Mouse (Mus musculus) forebrain, postnatal 0 days (tissue): Measurements from ENCODE around the gene Olfr1348. TPM values are rescaled to one million over a fixed set of nuclear protein-coding genes. Genes with fewer than 3 reads are reported as not detected.
A peak's percentile ranks its signal among the peaks of the same experiment; 100 is the strongest.
"Not testable (repeated sequence)": the region's sequence is repeated elsewhere in the genome, so short reads cannot be mapped to it uniquely, and the experiment has no call there.

Experiments used
- ATAC-seq: fragments of 200-750 bp; cut with Nextera tagmentation; 2 replicates; pipeline ENCODE4 v1.8.0; 2017; ENCODE audit warnings: mild to moderate bottlenecking, moderate library complexity
- DNase-seq: peaks from one replicate; pipeline ENCODE4 v3.0.0-alpha.2; 2015
- H3K27ac ChIP-seq: fragments of 300-500 bp; sonication (generic); 2 replicates; pipeline ENCODE4 v1.5.1; 2014; ENCODE audit warnings: low read depth, mild to moderate bottlenecking, antibody characterized with exemption, low read length, moderate library complexity, mixed read lengths
- H3K27me3 ChIP-seq: fragments of 300-500 bp; sonication (generic); 2 replicates; pipeline ENCODE4 v1.6.1; 2014; ENCODE audit warnings: mild to moderate bottlenecking, low read length, mixed read lengths; ENCODE audit not compliant: insufficient read depth
- H3K36me3 ChIP-seq: fragments of 300-500 bp; sonication (generic); 2 replicates; pipeline ENCODE4 v1.6.1; 2014; ENCODE audit warnings: mild to moderate bottlenecking, moderate library complexity; ENCODE audit not compliant: insufficient read depth
- H3K4me1 ChIP-seq: fragments of 300-500 bp; sonication (generic); 2 replicates; pipeline ENCODE4 v1.6.1; 2014; ENCODE audit warnings: antibody characterized with exemption; ENCODE audit not compliant: insufficient read depth
- H3K4me2 ChIP-seq: fragments of 300-500 bp; sonication (generic); 2 replicates; pipeline ENCODE4 v1.6.1; 2014; ENCODE audit warnings: low read depth, mild to moderate bottlenecking, moderate library complexity
- H3K4me3 ChIP-seq: fragments of 300-500 bp; sonication (generic); 2 replicates; pipeline ENCODE4 v1.5.1; 2014; ENCODE audit warnings: low read depth, low read length, mixed read lengths
- H3K9ac ChIP-seq: fragments of 300-500 bp; sonication (generic); 2 replicates; pipeline ENCODE4 v1.6.1; 2014; ENCODE audit warnings: mild to moderate bottlenecking
- H3K9me3 ChIP-seq: fragments of 300-500 bp; sonication (generic); 2 replicates; pipeline ENCODE4 v1.6.1; 2016; ENCODE audit warnings: low read length
- CTCF ChIP-seq: sonication (generic); IDR thresholded peaks from 2 replicates; pipeline ENCODE4 v1.5.1; 2016; ENCODE audit warnings: antibody characterized with exemption, control low read depth, low read depth
- WGBS: fragments of 180-500 bp; shearing (Covaris S2); extraction: QIAGEN DNeasy Blood & Tissue Kit; methylation state at CpG from one replicate; pipeline ENCODE4 v1.1.7; 2014; 5-methylcytosine and 5-hydroxymethylcytosine counted together
- polyA plus RNA-seq: library from polyadenylated mRNA; unstranded; fragments of >200 nt; fragmentation: Nextera tagmentation; extraction: Ambion mirVana; gene quantifications from 2 replicates; pipeline ENCODE4 v1.2.1, GENCODE M21; 2015
- total RNA-seq: library from RNA; depleted of rRNA; stranded (reverse); fragments of >200 nt; gene quantifications from 2 replicates; pipeline ENCODE4 v1.2.3, GENCODE M21; 2014; rRNA removed

The Olfr1348 gene
- total RNA-seq = not detected in 2 replicates
- not detected in 2 replicates for polyA plus RNA-seq

DNA sequence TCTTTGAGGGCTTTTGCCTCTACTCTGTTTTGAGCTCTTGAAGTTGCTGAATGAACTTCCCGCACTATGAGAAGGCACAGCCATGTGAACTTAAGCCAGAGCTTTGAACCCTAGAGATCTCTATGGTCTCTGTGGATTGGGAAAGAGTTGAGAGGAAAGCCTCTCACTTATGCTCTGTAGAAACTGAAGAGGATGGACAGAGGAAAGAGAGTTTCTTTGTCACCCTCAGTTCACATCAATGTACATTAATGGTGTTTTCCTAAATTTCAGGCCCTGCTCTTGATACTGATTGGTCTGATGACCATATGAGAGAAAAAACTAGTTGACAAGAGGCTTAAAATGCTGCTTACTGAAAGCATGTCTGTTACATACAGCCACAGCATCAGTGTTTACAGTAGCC, at the start of gene Olfr1348:
Gene Olfr1348, minus strand, starts transcription at position 101 of the 400 bp plus-strand sequence.
- Histone ChIP-seq H3K9me3 (0 out of 2 replicates have a peak, but pooled peaks cover 5% of the 10 kb centered on the region), H3K27ac (no peak within 1 kb of the TSS), H3K4me2 (no peak within 1 kb of the TSS), H3K36me3 (no peaks in the 10 kb centered on the region), H3K27me3 (no peaks in the 10 kb centered on the region), H3K4me1 (no peaks in the 10 kb centered on the region), H3K9ac (no peak within 1 kb of the TSS), H3K4me3 (no peak within 1 kb of the TSS)
- WGBS = 97% methylated on average over 1 of the region's 1 CpGs
- no peak for TF ChIP-seq CTCF
- DNase-seq (no peak), ATAC-seq (no peak)

DNA sequence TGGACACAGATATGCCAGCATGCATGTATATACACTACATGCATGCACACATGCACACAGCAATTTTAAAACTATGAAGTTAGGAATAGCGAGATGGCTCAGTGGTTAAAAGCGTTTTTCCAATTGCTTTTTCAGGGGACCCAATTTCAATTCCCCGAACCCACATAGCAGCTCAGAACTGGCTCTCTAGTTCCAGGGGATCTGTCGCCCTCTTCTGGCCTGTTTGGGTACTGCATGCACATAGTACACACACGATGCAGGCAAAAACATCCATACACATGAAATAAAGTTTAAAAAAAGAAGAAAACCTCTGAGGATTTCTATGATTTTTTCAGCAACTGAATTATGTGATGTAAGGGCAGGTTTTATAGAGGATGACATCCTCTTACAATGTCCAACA, 17.6 kb upstream of the Olfr1348 start:
- peak; percentile 49 for TF ChIP-seq CTCF
- H3K9me3 ChIP-seq = no peaks in the 10 kb centered on the region; the same call in 1 of the 2 replicates
- no peak overlapping the region for H3K4me3 ChIP-seq
- H3K27me3 ChIP-seq = no peaks in the 10 kb centered on the region
- H3K27ac ChIP-seq = no peak overlapping the region
- H3K4me1 ChIP-seq = no peaks in the 10 kb centered on the region
- WGBS = 64% methylated on average over 5 of the region's 5 CpGs
- H3K36me3 ChIP-seq = no peaks in the 10 kb centered on the region
- DNase-seq (peak; percentile 0), ATAC-seq (no peak)
- no peak overlapping the region for H3K9ac ChIP-seq
- H3K4me2 ChIP-seq = no peak overlapping the region

DNA sequence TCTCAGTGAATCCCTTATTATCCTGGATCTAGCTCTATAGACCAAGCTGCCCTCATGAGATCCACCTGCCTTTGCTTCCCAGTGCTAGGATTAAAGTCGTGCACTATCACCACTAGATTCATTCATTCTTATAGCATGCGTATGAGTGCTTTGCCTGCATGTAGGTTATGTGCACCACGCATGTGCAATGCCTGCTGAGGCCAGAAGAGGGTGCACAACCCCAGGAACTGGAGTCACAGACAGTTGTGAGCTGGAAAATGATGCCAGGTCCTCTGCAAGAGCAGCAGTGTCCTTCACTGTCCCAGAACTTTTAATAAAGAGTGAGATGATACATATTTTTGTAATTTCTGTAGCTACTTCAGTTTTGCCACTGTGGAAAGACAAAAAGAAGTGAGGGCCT, 16.5 kb upstream of the Olfr1348 start:
- H3K9ac ChIP-seq = no peak overlapping the region
- no peaks in the 10 kb centered on the region; the same call in 1 of the 2 replicates for H3K9me3 ChIP-seq
- DNase-seq (no peak), ATAC-seq (no peak)
- H3K27ac ChIP-seq = no peak overlapping the region
- H3K4me3 ChIP-seq = no peak overlapping the region
- H3K4me1 ChIP-seq = no peaks in the 10 kb centered on the region
- H3K27me3 ChIP-seq = no peaks in the 10 kb centered on the region
- no peaks in the 10 kb centered on the region for H3K36me3 ChIP-seq
- no peak overlapping the region for H3K4me2 ChIP-seq
- WGBS = 68% methylated on average over 3 of the region's 3 CpGs
- no peak for TF ChIP-seq CTCF

DNA sequence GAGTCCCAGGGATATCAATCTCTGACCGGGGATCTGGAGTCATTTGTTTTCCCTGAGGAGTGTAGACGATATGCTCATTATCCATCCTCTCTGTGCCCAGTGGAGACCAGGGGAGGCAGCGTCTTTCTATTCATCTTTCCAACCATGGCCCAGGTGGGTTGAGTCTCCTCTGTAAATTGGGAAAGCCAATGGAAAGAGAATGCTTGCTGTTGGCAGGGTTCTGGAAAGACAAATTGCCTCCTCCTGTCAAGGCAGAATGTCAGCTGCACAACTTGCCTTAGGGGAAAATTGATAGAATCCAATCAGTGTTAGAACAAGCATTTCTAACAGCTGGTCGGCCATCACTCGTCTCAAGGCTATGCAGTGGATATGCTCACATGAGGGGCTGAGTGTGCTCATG, 14.3 kb upstream of the Olfr1348 start, which contains the start of gene Olfr1349:
Gene Olfr1349, minus strand, starts transcription at position 101 of the 400 bp plus-strand sequence.
- Histone ChIP-seq H3K9me3 (no peaks in the 10 kb centered on the region; the same call in 1 of the 2 replicates), H3K4me3 (no peak within 1 kb of the TSS), H3K9ac (no peak within 1 kb of the TSS), H3K4me2 (no peak within 1 kb of the TSS), H3K4me1 (no peaks in the 10 kb centered on the region), H3K27me3 (no peaks in the 10 kb centered on the region), H3K27ac (no peak within 1 kb of the TSS), H3K36me3 (no peaks in the 10 kb centered on the region)
- TF ChIP-seq CTCF = no peak
- 83% methylated on average over 5 of the region's 5 CpGs for WGBS
- ATAC-seq (no peak), DNase-seq (no peak)

DNA sequence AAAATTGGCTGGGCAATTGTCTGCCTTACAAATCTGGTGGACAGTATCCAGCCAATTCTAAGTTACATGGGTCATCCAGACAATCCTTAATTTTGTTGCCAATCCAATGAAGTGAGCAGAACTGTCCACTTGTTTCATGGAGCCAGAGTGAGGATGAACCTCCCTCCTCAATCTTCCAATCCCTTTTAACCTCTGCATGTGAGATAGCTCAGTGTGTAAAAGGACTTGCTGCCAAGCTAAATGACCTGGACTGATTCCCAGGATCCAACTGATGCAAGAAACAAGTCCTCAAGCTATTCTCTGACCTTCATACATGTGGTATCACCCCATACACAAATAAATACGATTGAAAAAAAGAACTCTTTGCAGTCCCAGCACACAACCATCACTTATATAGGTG, 13.1 kb upstream of the Olfr1348 start:
- WGBS = 20% methylated on average over 1 of the region's 1 CpGs
- H3K4me2 ChIP-seq = no peak overlapping the region

DNA sequence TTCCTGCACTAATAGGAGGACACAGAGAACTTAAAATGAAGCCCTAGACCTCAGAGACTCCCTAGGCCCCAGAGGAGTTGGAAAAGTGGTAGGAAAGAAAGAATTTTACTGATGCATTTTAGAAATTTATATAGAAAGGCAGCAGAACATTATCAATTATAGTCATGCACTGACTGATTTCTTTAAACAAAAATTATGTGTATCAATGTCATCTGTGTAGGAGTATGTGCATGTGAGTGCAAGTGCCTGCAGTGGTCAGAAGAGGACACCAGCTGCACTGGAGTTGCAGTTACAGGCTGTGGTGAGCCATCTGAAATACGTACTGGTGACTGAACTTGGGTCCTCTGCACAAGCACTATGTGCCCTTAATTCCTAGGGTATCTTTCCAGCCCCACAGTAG, 8.9 kb downstream of the Olfr1348 start, which contains the start of gene Olfr1347:
Gene Olfr1347, minus strand, starts transcription at position 101 of the 400 bp plus-strand sequence.
- ATAC-seq = no peak
- TF ChIP-seq CTCF = no peak
- Histone ChIP-seq H3K9me3 (0 out of 2 replicates have a peak, but pooled peaks cover 5% of the 10 kb centered on the region), H3K9ac (no peak within 1 kb of the TSS), H3K4me3 (no peak within 1 kb of the TSS), H3K36me3 (no peaks in the 10 kb centered on the region), H3K4me1 (no peaks in the 10 kb centered on the region), H3K4me2 (no peak within 1 kb of the TSS), H3K27ac (no peak within 1 kb of the TSS), H3K27me3 (no peaks in the 10 kb centered on the region)
- DNase-seq = no peak
- WGBS = 57% methylated on average over 1 of the region's 1 CpGs

More for the DNA sequence above, 13.1 kb upstream of the Olfr1348 start:
- no peak overlapping the region for H3K9ac ChIP-seq
- no peaks in the 10 kb centered on the region; the same call in 1 of the 2 replicates for H3K9me3 ChIP-seq
- H3K27ac ChIP-seq = no peak overlapping the region
- H3K4me1 ChIP-seq = no peaks in the 10 kb centered on the region
- no peak for TF ChIP-seq CTCF
- ATAC-seq = no peak
- H3K4me3 ChIP-seq = no peak overlapping the region
- no peaks in the 10 kb centered on the region for H3K27me3 ChIP-seq
- H3K36me3 ChIP-seq = no peaks in the 10 kb centered on the region
- DNase-seq = no peak

DNA sequence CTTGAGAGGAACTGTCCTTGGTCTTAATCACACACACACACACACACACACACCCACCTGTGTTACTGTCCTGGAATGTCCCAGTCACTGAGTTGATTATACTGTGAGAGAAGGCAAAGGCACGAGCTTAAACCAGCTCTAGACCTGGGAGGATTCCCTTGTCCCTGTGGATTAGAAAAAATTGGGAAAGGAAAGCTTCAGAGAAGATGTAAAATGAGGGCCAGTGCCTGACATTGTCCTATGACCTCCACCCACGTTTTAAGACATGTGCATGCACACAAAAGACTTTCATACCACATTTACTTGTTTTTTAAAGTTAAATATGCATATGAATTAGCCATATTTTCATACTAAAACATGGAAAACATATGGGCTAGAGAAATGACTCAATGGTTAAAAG, 21.7 kb downstream of the Olfr1348 start, which contains the start of gene Olfr5:
Gene Olfr5, minus strand, starts transcription at position 101 of the 400 bp plus-strand sequence.
- ATAC-seq (no peak), DNase-seq (no peak)
- no peak within 1 kb of the TSS for H3K4me3 ChIP-seq
- no peak within 1 kb of the TSS for H3K9ac ChIP-seq
- no peaks in the 10 kb centered on the region for H3K36me3 ChIP-seq
- H3K27ac ChIP-seq = no peak within 1 kb of the TSS
- no peaks in the 10 kb centered on the region for H3K4me1 ChIP-seq
- H3K9me3 ChIP-seq = no peaks in the 10 kb centered on the region
- no peak within 1 kb of the TSS for H3K4me2 ChIP-seq
- 15% methylated on average over 2 of the region's 2 CpGs for WGBS
- no peaks in the 10 kb centered on the region for H3K27me3 ChIP-seq
- TF ChIP-seq CTCF = no peak

DNA sequence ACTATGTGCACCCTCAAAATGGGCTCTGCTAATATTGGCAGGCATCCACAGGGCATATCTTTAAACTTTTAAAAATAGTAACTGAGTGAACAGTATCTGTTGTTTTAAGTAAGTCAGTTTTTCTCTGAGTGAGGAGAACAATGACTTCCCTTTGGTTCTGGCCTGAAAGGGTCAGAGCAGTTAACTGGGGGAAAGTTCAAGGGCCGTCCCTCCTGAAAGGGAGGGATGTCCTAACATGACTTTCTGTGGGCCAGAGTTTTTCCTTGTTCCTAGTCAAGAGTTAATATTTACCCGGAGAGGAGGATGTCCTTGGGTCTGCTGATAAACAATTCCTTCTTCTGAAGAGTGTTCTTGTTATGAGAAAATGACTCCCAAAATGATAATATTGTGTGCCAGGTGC, 30.9 kb downstream of the Olfr1348 start:
- 84% methylated on average over 2 of the region's 2 CpGs for WGBS
- not testable (repeated sequence) for H3K4me1 ChIP-seq, ATAC-seq

More for the DNA sequence above, 30.9 kb downstream of the Olfr1348 start:
- H3K4me2 ChIP-seq, DNase-seq, H3K27me3 ChIP-seq, H3K9ac ChIP-seq, H3K36me3 ChIP-seq, H3K4me3 ChIP-seq, H3K27ac ChIP-seq, H3K9me3 ChIP-seq: not testable (repeated sequence)
